Mouse (Mus musculus) stomach, adult 2 months (tissue): ENCODE results near the gene Wbp4. TPM values are rescaled to one million over a fixed set of nuclear protein-coding genes. Genes with fewer than 3 reads are reported as not detected.

Experiments
- polyA plus RNA-seq: library from polyadenylated mRNA; depleted of rRNA; stranded (reverse); fragments of >200 nt; gene quantifications from 2 replicates; pipeline ENCODE4 v1.2.3, GENCODE M21; 2012; rRNA removed

The Wbp4 gene
- polyA plus RNA-seq = 1.4 and 1.5 TPM in 2 replicates

GRCm38 (mm10) chr14:79481339-79482151, at the start of gene Wbp4:
Wbp4 (minus strand) TSS chr14:79481520.

GRCm38 (mm10) chr14:79480624-79481338, 539 bp downstream of the Wbp4 start, which contains the start of gene Elf1:
Elf1 (plus strand) TSS chr14:79481194.

GRCm38 (mm10) chr14:79451681-79452590, 29.4 kb downstream of the Wbp4 start, which contains the start of gene Kbtbd6:
Kbtbd6 (plus strand) TSS chr14:79451835.

GRCm38 (mm10) chr14:79425979-79426729, 55.2 kb downstream of the Wbp4 start, which contains the start of gene Kbtbd7:
Kbtbd7 (plus strand) TSS chr14:79426511.

Other genes with a start within 250 kb of the Wbp4 start
- gene Zfp957, start 234.2 kb downstream of the Wbp4 start, polyA plus RNA-seq = not detected in 2 replicates
- gene Rgcc, start 179.9 kb downstream of the Wbp4 start, polyA plus RNA-seq = 54.2 and 106 TPM in 2 replicates
- gene Naa16, start 90.7 kb downstream of the Wbp4 start, polyA plus RNA-seq = 0.16 and 0.79 TPM in 2 replicates
- gene Mtrf1, start 83.7 kb downstream of the Wbp4 start, polyA plus RNA-seq = 0.17 and 0.39 TPM in 2 replicates
- gene Kbtbd7, start 55.0 kb downstream of the Wbp4 start, polyA plus RNA-seq = 1.4 and 1.9 TPM in 2 replicates
- gene Kbtbd6, start 29.7 kb downstream of the Wbp4 start, polyA plus RNA-seq = 0.13 and 0.22 TPM in 2 replicates
- 3.5 and 4.3 TPM in 2 replicates for gene Elf1, start 326 bp downstream of the Wbp4 start, polyA plus RNA-seq
- gene Sugt1, start 106.2 kb upstream of the Wbp4 start, polyA plus RNA-seq = 1.4 and 2.0 TPM in 2 replicates
- gene Cnmd, start 180.7 kb upstream of the Wbp4 start, polyA plus RNA-seq = 0.21 TPM in 1 of 2 replicates, not detected in the other